Mouse (Mus musculus) heart, adult 8-10 months (tissue): ENCODE data around the gene Scp2. TPM values are rescaled to one million over a fixed set of nuclear protein-coding genes. Genes with fewer than 3 reads are reported as not detected.

ENCODE experiments used
- DNase-seq: peaks from one replicate; pipeline ENCODE4 v3.0.0; 2022; ENCODE audit warnings: low spot score
- total RNA-seq, 4 experiments: library from RNA; stranded (reverse); gene quantifications; 2 replicates each; pipeline ENCODE4 v1.2.4; 2022

Scp2 gene
- total RNA-seq, 4 experiments from 2014 or later = 348 to 427 (median 386) TPM

- DNase-seq = no peak
These were observed 84.0 kb downstream of the Scp2 start for GRCm38 (mm10) chr4:108060774-108061173.

GRCm38 (mm10) chr4:108059601-108060379, 85.0 kb downstream of the Scp2 start:
- DNase-seq = no peak

- DNase-seq = no peak
These were observed 86.6 kb downstream of the Scp2 start for GRCm38 (mm10) chr4:108058166-108058565.

GRCm38 (mm10) chr4:108057247-108057646, 87.6 kb downstream of the Scp2 start:
- DNase-seq = no peak

GRCm38 (mm10) chr4:108055873-108056272, 88.9 kb downstream of the Scp2 start:
- no peak for DNase-seq

- no peak for DNase-seq
These were observed 92.1 kb downstream of the Scp2 start for GRCm38 (mm10) chr4:108052673-108053072.

- DNase-seq = no peak
These were observed 93.0 kb downstream of the Scp2 start for GRCm38 (mm10) chr4:108051687-108052274.

GRCm38 (mm10) chr4:108046136-108046535, 98.7 kb downstream of the Scp2 start:
- no peak for DNase-seq

- no peak for DNase-seq
These were observed 99.4 kb downstream of the Scp2 start for GRCm38 (mm10) chr4:108045136-108046107.

- DNase-seq = peak; percentile 49
These were observed 107.8 kb downstream of the Scp2 start for GRCm38 (mm10) chr4:108037027-108037426.

GRCm38 (mm10) chr4:108033041-108033764, 111.6 kb downstream of the Scp2 start:
- no peak for DNase-seq

- no peak for DNase-seq
These were observed 112.4 kb downstream of the Scp2 start for GRCm38 (mm10) chr4:108032352-108032849.

- DNase-seq = peak; percentile 26
These were observed 113.1 kb downstream of the Scp2 start for GRCm38 (mm10) chr4:108031502-108032351.

GRCm38 (mm10) chr4:108030888-108031501, 113.8 kb downstream of the Scp2 start:
- no peak for DNase-seq

GRCm38 (mm10) chr4:108026193-108026592, 118.6 kb downstream of the Scp2 start:
- DNase-seq = no peak

GRCm38 (mm10) chr4:108025269-108025668, 119.5 kb downstream of the Scp2 start:
- no peak for DNase-seq

- peak; percentile 68 for DNase-seq
These were observed 120.2 kb downstream of the Scp2 start for GRCm38 (mm10) chr4:108024641-108025040.

GRCm38 (mm10) chr4:108023186-108023585, 121.6 kb downstream of the Scp2 start:
- no peak for DNase-seq

- no peak for DNase-seq
These were observed 124.6 kb downstream of the Scp2 start for GRCm38 (mm10) chr4:108020178-108020577.
